Mouse (Mus musculus) CD4-positive helper T cell, adult 2 months (primary cell): ENCODE data around the gene Kctd20.
A peak's percentile ranks its signal among the peaks of the same experiment; 100 is the strongest.

Experiments
- DNase-seq: peaks from one replicate; pipeline ENCODE4 v3.0.0-alpha.2; 2012; ENCODE audit warnings: low read depth, missing footprints, low spot score

Gene Kctd20

GRCm38 (mm10) chr17:28932274-28932673 lies 19.5 kb upstream of the Kctd20 start:
- DNase-seq = no peak

- no peak for DNase-seq
Measured at GRCm38 (mm10) chr17:28934120-28934916, 17.4 kb upstream of the Kctd20 start.

DNA sequence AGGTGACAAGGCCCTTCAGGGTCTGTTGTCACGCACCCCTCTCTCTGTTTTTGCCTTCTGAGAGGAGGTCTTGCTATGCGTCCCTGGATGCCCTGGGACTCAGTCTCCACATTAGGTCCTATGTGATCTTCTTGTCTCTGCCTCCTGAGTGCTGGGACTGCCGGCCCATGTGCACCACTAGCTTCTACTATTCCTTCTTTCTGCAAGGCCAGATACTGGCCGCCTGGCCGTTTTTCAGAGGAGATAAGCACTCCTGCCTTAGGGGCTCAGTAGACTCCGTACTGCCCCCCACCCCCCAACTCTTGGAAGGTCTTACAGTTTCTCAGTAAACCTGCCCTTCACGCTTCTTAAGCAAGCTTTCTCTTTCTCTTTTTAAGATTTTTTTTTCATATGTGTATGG lies 15.6 kb upstream of the Kctd20 start:
- DNase-seq = no peak

DNA sequence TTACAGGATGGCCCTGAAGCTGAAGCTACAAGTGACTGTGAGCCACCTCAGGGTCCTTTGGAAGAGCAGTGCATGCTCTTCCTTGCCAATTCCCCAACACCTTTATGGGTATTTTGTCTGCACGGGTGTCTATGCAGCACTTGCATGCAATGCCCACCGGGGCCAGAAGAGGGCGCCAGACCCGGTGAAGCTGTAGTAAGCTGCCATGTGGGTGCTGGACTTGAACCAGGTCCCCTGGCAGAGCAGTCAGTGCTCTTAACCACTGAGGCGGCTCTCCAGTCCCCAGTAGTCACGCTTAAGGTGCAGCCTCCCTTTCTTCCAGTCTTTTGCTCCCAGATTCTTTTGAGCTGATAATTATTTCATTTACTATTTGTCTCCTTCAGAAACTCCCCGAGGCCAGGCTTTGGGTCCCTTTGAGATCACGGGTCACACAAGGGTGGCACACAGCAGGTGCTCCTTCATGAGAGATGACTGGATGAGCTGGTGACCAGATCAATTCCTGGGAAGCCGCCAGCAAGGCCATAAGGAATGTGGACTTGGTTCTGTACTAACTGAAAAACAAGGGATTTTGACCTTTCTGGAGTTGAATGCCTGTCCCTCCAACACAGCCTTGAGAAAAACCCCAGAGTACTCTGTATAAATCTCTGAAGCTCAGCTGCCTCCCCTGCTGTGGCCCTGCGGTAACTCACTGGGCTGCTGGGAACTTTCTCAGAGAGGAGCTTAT lies 15.0 kb upstream of the Kctd20 start:
- DNase-seq = peak; percentile 59

DNA sequence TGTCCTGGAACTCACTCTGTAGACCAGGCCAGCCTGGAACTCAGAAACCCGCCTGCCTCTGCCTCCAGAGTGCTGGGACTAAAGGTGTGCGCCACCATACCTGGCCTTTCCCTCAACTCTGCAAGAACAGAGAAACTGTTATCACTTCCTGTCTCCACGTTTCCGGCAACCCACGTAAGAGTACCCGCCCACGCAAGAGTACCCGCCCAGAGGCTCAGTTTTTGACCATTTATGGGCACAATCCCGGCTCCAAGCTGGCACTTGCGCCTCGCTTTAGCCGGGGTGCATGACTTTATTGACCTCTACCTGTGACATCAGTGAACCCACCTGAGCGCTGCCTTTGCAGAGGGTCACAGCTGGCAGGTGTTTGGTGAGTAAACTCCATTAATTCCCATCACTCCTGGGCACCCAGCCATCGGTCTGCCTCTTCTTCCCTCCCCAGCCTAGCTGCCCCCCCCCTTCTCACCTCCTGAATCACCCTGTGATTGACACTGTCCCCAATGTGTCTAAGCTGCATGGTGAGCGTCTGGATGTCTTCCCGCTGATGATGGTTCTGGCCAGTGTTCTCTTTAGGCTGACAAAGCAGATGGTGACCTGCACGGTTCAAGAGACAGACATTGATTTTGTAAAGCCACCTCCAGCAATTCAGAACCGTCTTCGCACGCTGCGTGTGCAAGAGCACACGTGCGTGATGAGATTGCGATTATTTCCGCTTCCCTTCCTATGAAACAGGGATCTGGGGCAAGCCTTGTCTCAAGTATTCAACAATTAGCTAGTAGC lies 10.8 kb upstream of the Kctd20 start:
- DNase-seq = no peak

GRCm38 (mm10) chr17:28942101-28942500 lies 9.6 kb upstream of the Kctd20 start:
- DNase-seq = no peak

DNA sequence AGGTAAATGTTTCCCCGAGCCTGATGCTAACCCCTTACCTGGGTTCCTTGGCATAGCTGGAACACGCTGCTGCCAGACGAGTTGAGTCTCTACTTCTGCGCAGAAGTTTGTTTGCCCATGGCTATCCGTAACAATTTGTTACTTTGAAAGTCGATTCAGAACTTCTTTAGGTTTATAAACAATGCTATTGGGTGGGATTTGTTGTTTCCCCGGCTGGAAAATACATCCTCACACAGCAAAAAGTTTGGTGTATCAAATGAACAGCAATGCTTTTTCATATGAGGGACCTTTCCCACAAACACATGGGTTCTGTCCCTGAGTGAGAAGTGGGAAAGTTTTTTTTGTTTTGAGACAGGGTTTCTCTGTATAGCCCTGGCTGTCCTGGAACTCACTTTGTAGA lies 8.0 kb upstream of the Kctd20 start, which contains the start of gene Pxt1:
Gene Pxt1 (minus strand): TSS at position 101 of the 400 bp plus-strand sequence.
- DNase-seq = no peak

- DNase-seq = no peak
Measured at GRCm38 (mm10) chr17:28944481-28944880, 7.3 kb upstream of the Kctd20 start.

- no peak for DNase-seq
Measured at GRCm38 (mm10) chr17:28947011-28947939, 4.5 kb upstream of the Kctd20 start.

- no peak for DNase-seq
Measured at GRCm38 (mm10) chr17:28948661-28949060, 3.1 kb upstream of the Kctd20 start.

DNA sequence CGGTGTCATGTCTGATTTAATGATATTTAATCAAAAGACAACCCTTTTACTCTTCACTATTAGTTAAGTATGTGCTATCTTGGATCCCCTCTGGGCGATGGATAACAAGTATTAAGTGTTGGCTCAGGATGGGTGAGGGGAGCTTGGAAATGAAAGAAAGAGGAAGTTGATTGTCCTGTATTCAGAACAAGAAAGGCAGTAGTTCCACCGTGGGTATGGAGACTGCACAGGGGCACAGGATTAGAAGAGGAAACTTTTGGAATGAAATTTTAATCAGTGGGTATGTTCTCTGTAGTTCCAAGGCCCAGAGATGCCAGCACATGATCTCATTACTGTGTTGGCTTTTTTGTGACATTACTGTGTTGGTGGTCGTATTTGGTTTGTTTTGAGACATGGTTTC lies 999 bp upstream of the Kctd20 start:
- no peak for DNase-seq

- DNase-seq = peak; percentile 23
Measured at GRCm38 (mm10) chr17:28953251-28953650, 1.5 kb downstream of the Kctd20 start.

- no peak for DNase-seq
Measured at GRCm38 (mm10) chr17:28954416-28954815, 2.7 kb downstream of the Kctd20 start.

GRCm38 (mm10) chr17:28960597-28960996 lies 8.8 kb downstream of the Kctd20 start:
- no peak for DNase-seq

DNA sequence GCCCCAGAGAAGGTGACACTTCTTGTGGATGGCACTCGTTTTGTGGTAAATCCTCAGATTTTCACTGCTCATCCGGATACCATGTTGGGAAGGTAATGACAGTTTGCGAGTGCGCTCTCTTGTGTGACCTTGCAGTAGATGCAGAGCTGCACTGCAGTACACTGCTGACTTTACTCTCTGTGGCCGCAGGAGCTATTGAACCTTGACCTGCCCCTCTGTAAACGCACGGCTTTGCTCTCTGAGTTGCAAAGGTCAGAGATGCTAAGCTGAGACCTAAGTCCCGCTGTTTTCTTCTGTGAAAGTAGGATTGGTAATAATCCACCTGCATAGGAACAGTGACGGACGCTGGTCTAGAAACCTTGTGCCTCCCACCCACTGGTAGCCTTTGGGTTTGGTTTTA lies 9.8 kb downstream of the Kctd20 start:
- DNase-seq = no peak

- peak; percentile 38 for DNase-seq
Measured at GRCm38 (mm10) chr17:28967021-28967610, 15.4 kb downstream of the Kctd20 start.

- DNase-seq = no peak
Measured at GRCm38 (mm10) chr17:28970122-28970521, 18.4 kb downstream of the Kctd20 start.

- no peak for DNase-seq
Measured at GRCm38 (mm10) chr17:28979091-28979490, 27.3 kb downstream of the Kctd20 start.

GRCm38 (mm10) chr17:28981081-28981480 lies 29.3 kb downstream of the Kctd20 start:
- DNase-seq = no peak

DNA sequence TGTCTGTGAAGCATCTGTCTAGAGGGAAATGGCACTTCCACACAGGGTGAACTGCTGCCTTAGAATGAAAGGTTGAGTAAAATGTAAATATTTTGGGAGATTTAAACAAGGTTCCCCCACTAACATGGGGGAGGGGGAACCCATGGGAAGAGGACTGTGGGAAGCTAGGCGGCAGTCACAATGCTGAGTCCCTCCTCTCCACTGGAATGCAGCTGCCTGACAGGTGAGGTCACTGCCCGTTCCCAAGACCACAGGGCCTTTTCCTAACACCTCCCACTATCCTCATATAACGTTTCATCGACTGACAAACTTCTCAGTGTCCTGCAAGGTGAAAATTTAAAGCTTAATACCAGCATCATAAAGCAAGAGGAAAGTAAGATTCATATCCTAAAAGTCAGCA lies 30.8 kb downstream of the Kctd20 start:
- DNase-seq = no peak
